Mouse (Mus musculus) heart, embryonic 16.5 days (tissue): Measurements from ENCODE around the gene Rfc4. TPM values are rescaled to one million over a fixed set of nuclear protein-coding genes. Genes with fewer than 3 reads are reported as not detected.

ENCODE experiments used
- ATAC-seq: fragments of 200-750 bp; cut with Nextera tagmentation; replicated peaks from 2 replicates; pipeline ENCODE4 v1.8.0; 2017; ENCODE audit warnings: moderate number of reproducible peaks; ENCODE audit not compliant: insufficient read depth, low FRiP score; ENCODE audit errors: extremely low read depth
- H3K27ac ChIP-seq: fragments of 300-500 bp; sonication (generic); 2 replicates; pipeline ENCODE4 v1.5.1; 2014; ENCODE audit warnings: mild to moderate bottlenecking, low read length, control low read depth, moderate library complexity
- H3K27me3 ChIP-seq: fragments of 300-500 bp; sonication (generic); 2 replicates; pipeline ENCODE4 v1.6.1; 2014; ENCODE audit warnings: low read length, mixed read lengths; ENCODE audit not compliant: control insufficient read depth, insufficient read depth
- H3K36me3 ChIP-seq: fragments of 300-500 bp; sonication (generic); 2 replicates; pipeline ENCODE4 v1.6.1; 2014; ENCODE audit not compliant: control insufficient read depth, insufficient read depth
- H3K4me1 ChIP-seq: fragments of 300-500 bp; sonication (generic); 2 replicates; pipeline ENCODE4 v1.6.1; 2014; ENCODE audit warnings: low read length, mixed read lengths; ENCODE audit not compliant: control insufficient read depth, insufficient read depth
- H3K4me2 ChIP-seq: fragments of 300-500 bp; sonication (generic); 2 replicates; pipeline ENCODE4 v1.6.1; 2014; ENCODE audit warnings: low read depth, mild to moderate bottlenecking, control low read depth, low read length
- H3K4me3 ChIP-seq: fragments of 300-500 bp; sonication (generic); 2 replicates; pipeline ENCODE4 v1.5.1; 2014; ENCODE audit warnings: mild to moderate bottlenecking, control low read depth, low read length
- H3K9ac ChIP-seq: fragments of 300-500 bp; sonication (generic); 2 replicates; pipeline ENCODE4 v1.6.1; 2014; ENCODE audit warnings: low read length, control low read depth
- H3K9me3 ChIP-seq: fragments of 300-500 bp; sonication (generic); replicated peaks from 2 replicates; pipeline ENCODE4 v1.6.1; 2016; ENCODE audit warnings: low read length; ENCODE audit not compliant: control insufficient read depth
- WGBS: fragments of 180-500 bp; shearing (Covaris S2); extraction: QIAGEN DNeasy Blood & Tissue Kit; methylation state at CpG from one replicate; pipeline ENCODE4 v1.1.7; 2014; 5-methylcytosine and 5-hydroxymethylcytosine counted together
- polyA plus RNA-seq: library from polyadenylated mRNA; unstranded; fragments of >200 nt; fragmentation: Nextera tagmentation; extraction: Ambion mirVana; gene quantifications from 2 replicates; pipeline ENCODE4 v1.2.1, GENCODE M21; 2015

Gene Rfc4
- polyA plus RNA-seq, 1 experiment from 2014 or later: 77.8 TPM

GRCm38 (mm10) chr16:23162116-23162515, 34.6 kb upstream of the Rfc4 start:
- peaks cover 7% of the 10 kb centered on the region for H3K4me1 ChIP-seq
- H3K36me3 ChIP-seq: no peaks in the 10 kb centered on the region
- no peak for ATAC-seq
- H3K27me3 ChIP-seq: no peaks in the 10 kb centered on the region
- H3K9me3 ChIP-seq: no peaks in the 10 kb centered on the region
- no peak overlapping the region for H3K27ac ChIP-seq
- WGBS: 73% methylated on average over 3 of the region's 3 CpGs
- H3K4me2 ChIP-seq: no peak overlapping the region
- no peak overlapping the region for H3K4me3 ChIP-seq
- no peak overlapping the region for H3K9ac ChIP-seq

- 56% methylated on average over 2 of the region's 2 CpGs for WGBS
- Histone ChIP-seq H3K27me3 (no peaks in the 10 kb centered on the region), H3K9ac (no peak overlapping the region), H3K36me3 (no peaks in the 10 kb centered on the region), H3K9me3 (no peaks in the 10 kb centered on the region), H3K27ac (no peak overlapping the region), H3K4me2 (no peak overlapping the region), H3K4me3 (no peak overlapping the region), H3K4me1 (peaks cover 7% of the 10 kb centered on the region)
- no peak for ATAC-seq
Observed at GRCm38 (mm10) chr16:23159749-23160148, 32.2 kb upstream of the Rfc4 start.

- no peaks in the 10 kb centered on the region for H3K36me3 ChIP-seq
- peaks cover 7% of the 10 kb centered on the region for H3K4me1 ChIP-seq
- H3K27me3 ChIP-seq: no peaks in the 10 kb centered on the region
- no peak overlapping the region for H3K4me2 ChIP-seq
- H3K27ac ChIP-seq: no peak overlapping the region
- H3K4me3 ChIP-seq: no peak overlapping the region
- WGBS: 32% methylated on average over 2 of the region's 2 CpGs
- H3K9me3 ChIP-seq: no peaks in the 10 kb centered on the region
- peak; percentile 37; the same call in 1 of the 2 replicates for ATAC-seq
- H3K9ac ChIP-seq: no peak overlapping the region
Observed at GRCm38 (mm10) chr16:23158957-23159356, 31.4 kb upstream of the Rfc4 start.

GRCm38 (mm10) chr16:23158292-23158691, 30.8 kb upstream of the Rfc4 start:
- no peak for ATAC-seq

GRCm38 (mm10) chr16:23157013-23157412, 29.5 kb upstream of the Rfc4 start:
- Histone ChIP-seq H3K4me2 (no peak overlapping the region), H3K4me3 (no peak overlapping the region), H3K4me1 (peaks cover 7% of the 10 kb centered on the region), H3K27ac (no peak overlapping the region), H3K36me3 (no peaks in the 10 kb centered on the region), H3K27me3 (no peaks in the 10 kb centered on the region), H3K9ac (no peak overlapping the region), H3K9me3 (no peaks in the 10 kb centered on the region)
- 92% methylated on average over 13 of the region's 13 CpGs for WGBS
- ATAC-seq: no peak

More at GRCm38 (mm10) chr16:23158292-23158691, 30.8 kb upstream of the Rfc4 start:
- no peak overlapping the region for H3K9ac ChIP-seq
- H3K36me3 ChIP-seq: no peaks in the 10 kb centered on the region
- H3K27ac ChIP-seq: no peak overlapping the region
- H3K4me3 ChIP-seq: no peak overlapping the region
- no peaks in the 10 kb centered on the region for H3K27me3 ChIP-seq
- H3K4me2 ChIP-seq: no peak overlapping the region
- 80% methylated on average over 7 of the region's 7 CpGs for WGBS
- peaks cover 7% of the 10 kb centered on the region for H3K4me1 ChIP-seq
- no peaks in the 10 kb centered on the region for H3K9me3 ChIP-seq

DNA sequence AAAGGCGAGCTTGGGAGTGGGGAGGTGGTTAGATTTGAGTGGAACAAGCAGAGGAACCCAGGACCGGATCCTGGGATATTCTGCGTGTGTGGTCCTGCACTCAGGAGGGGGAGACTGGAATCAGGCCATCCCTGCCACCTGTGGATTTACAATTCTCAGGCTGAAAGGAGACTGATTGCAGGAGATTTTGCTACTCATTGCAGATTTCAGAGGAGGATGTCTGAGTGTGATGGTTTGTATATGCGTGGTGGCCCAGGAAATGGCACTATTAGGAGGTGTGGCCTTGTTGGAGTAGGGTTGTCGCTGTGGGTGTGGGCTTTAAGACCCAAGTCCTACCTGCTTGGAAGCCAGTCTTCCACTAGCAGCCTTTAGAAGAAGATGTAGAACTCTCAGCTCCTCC, 26.7 kb upstream of the Rfc4 start:
- Histone ChIP-seq H3K4me3 (no peak overlapping the region), H3K36me3 (no peaks in the 10 kb centered on the region), H3K4me1 (peaks cover 4% of the 10 kb centered on the region), H3K9me3 (no peaks in the 10 kb centered on the region), H3K4me2 (no peak overlapping the region), H3K27ac (no peak overlapping the region), H3K27me3 (no peaks in the 10 kb centered on the region), H3K9ac (no peak overlapping the region)
- no peak for ATAC-seq
- 82% methylated on average over 5 of the region's 5 CpGs for WGBS

DNA sequence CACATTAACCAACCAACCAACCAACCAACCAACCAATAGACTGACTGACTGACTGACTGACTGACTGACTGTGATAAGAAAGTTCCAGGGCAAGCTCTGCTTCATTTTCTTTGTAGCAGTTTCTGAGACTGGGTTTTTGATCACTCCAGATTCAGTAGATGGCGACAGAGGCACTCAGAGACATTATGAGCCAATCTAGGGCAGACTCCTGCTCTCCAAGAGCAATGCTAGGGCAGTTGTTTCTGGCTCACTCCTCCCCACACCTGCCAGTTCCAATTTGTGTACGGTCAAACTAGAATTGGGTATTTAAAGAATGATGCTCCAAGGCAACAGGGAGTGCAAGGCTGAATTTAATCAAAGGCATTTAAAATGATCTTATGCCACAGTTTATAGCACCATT, 23.9 kb upstream of the Rfc4 start:
- Histone ChIP-seq H3K4me3 (no peak overlapping the region), H3K27ac (no peak overlapping the region), H3K9me3 (no peaks in the 10 kb centered on the region), H3K36me3 (no peaks in the 10 kb centered on the region), H3K9ac (no peak overlapping the region), H3K27me3 (no peaks in the 10 kb centered on the region), H3K4me2 (no peak overlapping the region), H3K4me1 (no peaks in the 10 kb centered on the region)
- 10% methylated on average over 2 of the region's 2 CpGs for WGBS
- no peak; the same call in 1 of the 2 replicates for ATAC-seq

- no peak for ATAC-seq
- Histone ChIP-seq H3K4me1 (peaks cover 3% of the 10 kb centered on the region), H3K9ac (no peak overlapping the region), H3K36me3 (no peaks in the 10 kb centered on the region), H3K4me3 (no peak overlapping the region), H3K27me3 (no peaks in the 10 kb centered on the region), H3K27ac (no peak overlapping the region), H3K4me2 (no peak overlapping the region), H3K9me3 (no peaks in the 10 kb centered on the region)
- WGBS: 70% methylated on average over 8 of the region's 8 CpGs
Observed at GRCm38 (mm10) chr16:23149396-23149795, 21.9 kb upstream of the Rfc4 start.

DNA sequence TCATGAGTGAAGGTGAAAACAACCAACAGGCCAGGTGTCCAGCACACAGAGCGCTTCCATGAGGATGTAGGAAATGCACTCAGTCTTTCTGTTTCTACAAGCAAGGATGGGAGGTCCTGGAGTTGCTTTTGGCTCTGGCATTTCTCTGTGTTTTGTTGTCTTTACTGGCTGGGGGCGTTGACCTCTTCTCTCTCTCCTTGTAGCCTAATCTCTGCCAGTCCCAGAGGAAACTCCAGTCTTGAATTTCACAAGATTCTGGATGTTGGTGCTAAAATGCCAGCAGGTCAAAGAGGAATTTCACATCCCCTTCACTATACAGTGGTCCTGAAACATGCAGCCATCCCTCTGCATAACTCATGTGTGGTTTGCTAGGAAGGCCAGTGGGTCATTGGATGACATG, 21.4 kb upstream of the Rfc4 start:
- no peak overlapping the region for H3K27ac ChIP-seq
- H3K27me3 ChIP-seq: no peaks in the 10 kb centered on the region
- 69% methylated on average over 2 of the region's 2 CpGs for WGBS
- no peak overlapping the region for H3K4me3 ChIP-seq
- peaks cover 3% of the 10 kb centered on the region for H3K4me1 ChIP-seq
- H3K9me3 ChIP-seq: no peaks in the 10 kb centered on the region
- no peaks in the 10 kb centered on the region for H3K36me3 ChIP-seq
- no peak overlapping the region for H3K4me2 ChIP-seq
- ATAC-seq: no peak
- H3K9ac ChIP-seq: no peak overlapping the region

DNA sequence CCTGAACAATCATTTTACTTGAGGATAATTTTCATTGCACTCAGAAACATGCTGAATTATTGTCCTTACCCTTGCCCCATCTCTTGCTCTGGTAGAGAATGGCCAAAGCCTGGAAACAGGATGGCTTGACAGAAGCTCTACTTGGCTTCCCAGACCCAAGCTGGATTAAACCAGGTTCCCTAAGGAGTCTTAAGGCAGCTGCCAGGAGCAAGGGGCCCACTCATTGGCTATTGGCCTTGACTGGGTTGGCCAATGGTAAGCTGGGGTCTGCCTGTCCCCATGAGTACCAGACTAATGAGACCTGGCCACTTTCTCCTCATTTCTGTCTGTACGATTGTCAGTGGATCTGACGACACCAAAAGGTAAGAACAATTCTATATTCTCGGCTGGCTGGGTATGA, 18.7 kb upstream of the Rfc4 start, which contains the start of gene Adipoq:
Adipoq (plus strand) TSS at position 257 of the 400 bp plus-strand sequence.
- H3K4me3 ChIP-seq: no peak within 1 kb of the TSS
- no peak for ATAC-seq
- H3K4me1 ChIP-seq: peaks cover 3% of the 10 kb centered on the region
- no peaks in the 10 kb centered on the region for H3K36me3 ChIP-seq
- no peaks in the 10 kb centered on the region for H3K9me3 ChIP-seq
- H3K9ac ChIP-seq: no peak within 1 kb of the TSS
- no peak within 1 kb of the TSS for H3K27ac ChIP-seq
- no peak within 1 kb of the TSS for H3K4me2 ChIP-seq
- 87% methylated on average over 3 of the region's 3 CpGs for WGBS
- no peaks in the 10 kb centered on the region for H3K27me3 ChIP-seq
